Mouse (Mus musculus) erythroblast, embryonic 14.5 days (primary cell): ENCODE data around the gene Pde7b. TPM values are rescaled to one million over a fixed set of nuclear protein-coding genes. Genes with fewer than 3 reads are reported as not detected.

ENCODE experiments used
- H3K27me3 ChIP-seq: 2 replicates; pipeline ENCODE4 v1.6.1; 2012; ENCODE audit warnings: inconsistent platforms; ENCODE audit not compliant: control insufficient read depth
- H3K36me3 ChIP-seq: 2 replicates; pipeline ENCODE4 v1.6.1; 2012; ENCODE audit warnings: mild to moderate bottlenecking, inconsistent platforms; ENCODE audit not compliant: control insufficient read depth
- H3K4me1 ChIP-seq: 2 replicates; pipeline ENCODE4 v1.6.1; 2012; ENCODE audit warnings: inconsistent platforms; ENCODE audit not compliant: control insufficient read depth
- H3K4me3 ChIP-seq: replicated peaks from 2 replicates; pipeline ENCODE3; 2012; ENCODE audit warnings: moderate library complexity, mild to moderate bottlenecking, inconsistent platforms
- H3K9me3 ChIP-seq: 2 replicates; pipeline ENCODE4 v1.6.1; 2012; ENCODE audit warnings: low read length, inconsistent platforms, mixed read lengths; ENCODE audit not compliant: control insufficient read depth
- GATA1 ChIP-seq: IDR thresholded peaks from 2 replicates; pipeline ENCODE4 v1.6.1; 2012; ENCODE audit warnings: low read length, inconsistent platforms, mixed read lengths
- TAL1 ChIP-seq: IDR thresholded peaks from 3 replicates; pipeline ENCODE4 v1.6.1; 2012; ENCODE audit warnings: low read length, inconsistent platforms, mixed read lengths
- polyA plus RNA-seq: library from polyadenylated mRNA; stranded (reverse); fragments of >175 nt; gene quantifications from 2 replicates; pipeline ENCODE4 v1.2.3, GENCODE M21; 2012

Pde7b gene
- polyA plus RNA-seq, 1 experiment = not detected

GRCm38 (mm10) chr10:20495051-20495450 is 229.8 kb downstream of the Pde7b start:
- Histone ChIP-seq H3K36me3 (no peaks in the 10 kb centered on the region), H3K9me3 (no peaks in the 10 kb centered on the region), H3K4me1 (no peaks in the 10 kb centered on the region), H3K4me3 (no peak overlapping the region), H3K27me3 (no peaks in the 10 kb centered on the region)
- TF ChIP-seq GATA1 (no peak), TAL1 (no peak)

- Histone ChIP-seq H3K4me3 (no peak overlapping the region), H3K4me1 (no peaks in the 10 kb centered on the region), H3K9me3 (no peaks in the 10 kb centered on the region), H3K27me3 (no peaks in the 10 kb centered on the region), H3K36me3 (no peaks in the 10 kb centered on the region)
- TF ChIP-seq TAL1 (no peak), GATA1 (no peak)
Measured at GRCm38 (mm10) chr10:20493826-20494455, 230.9 kb downstream of the Pde7b start.

GRCm38 (mm10) chr10:20492216-20492964 is 232.5 kb downstream of the Pde7b start:
- Histone ChIP-seq H3K27me3 (no peaks in the 10 kb centered on the region), H3K36me3 (no peaks in the 10 kb centered on the region), H3K4me1 (no peaks in the 10 kb centered on the region), H3K9me3 (no peaks in the 10 kb centered on the region), H3K4me3 (no peak overlapping the region)
- no peak for TF ChIP-seq TAL1
- TF ChIP-seq GATA1 = no peak

- H3K4me3 ChIP-seq = no peak overlapping the region
- no peaks in the 10 kb centered on the region for H3K27me3 ChIP-seq
- no peak for TF ChIP-seq TAL1
- TF ChIP-seq GATA1 = no peak
- no peaks in the 10 kb centered on the region for H3K36me3 ChIP-seq
- H3K9me3 ChIP-seq = no peaks in the 10 kb centered on the region
- no peaks in the 10 kb centered on the region for H3K4me1 ChIP-seq
Measured at GRCm38 (mm10) chr10:20490775-20491174, 234.1 kb downstream of the Pde7b start.

DNA sequence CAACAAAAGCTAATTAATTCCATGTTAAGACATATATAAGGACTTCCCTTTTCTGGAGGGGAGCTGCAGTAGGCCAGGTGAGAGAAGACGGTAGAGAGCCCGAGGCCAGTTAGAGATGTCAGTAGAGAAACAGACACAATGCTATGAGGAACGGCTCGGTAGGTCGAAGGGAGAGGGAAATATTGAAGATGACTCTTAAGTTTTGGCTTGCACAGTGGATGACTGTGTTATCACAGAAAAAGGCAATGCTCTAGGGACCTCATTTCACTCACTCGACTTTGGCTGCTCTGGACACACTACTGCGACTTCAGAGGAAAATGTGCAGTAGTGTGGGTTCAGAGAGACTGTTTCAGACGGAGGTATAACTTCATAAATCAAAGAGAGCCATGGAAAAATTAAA is 234.6 kb downstream of the Pde7b start:
- Histone ChIP-seq H3K36me3 (no peaks in the 10 kb centered on the region), H3K9me3 (no peaks in the 10 kb centered on the region), H3K4me1 (no peaks in the 10 kb centered on the region), H3K27me3 (no peaks in the 10 kb centered on the region), H3K4me3 (no peak overlapping the region)
- no peak for TF ChIP-seq TAL1
- no peak for TF ChIP-seq GATA1

DNA sequence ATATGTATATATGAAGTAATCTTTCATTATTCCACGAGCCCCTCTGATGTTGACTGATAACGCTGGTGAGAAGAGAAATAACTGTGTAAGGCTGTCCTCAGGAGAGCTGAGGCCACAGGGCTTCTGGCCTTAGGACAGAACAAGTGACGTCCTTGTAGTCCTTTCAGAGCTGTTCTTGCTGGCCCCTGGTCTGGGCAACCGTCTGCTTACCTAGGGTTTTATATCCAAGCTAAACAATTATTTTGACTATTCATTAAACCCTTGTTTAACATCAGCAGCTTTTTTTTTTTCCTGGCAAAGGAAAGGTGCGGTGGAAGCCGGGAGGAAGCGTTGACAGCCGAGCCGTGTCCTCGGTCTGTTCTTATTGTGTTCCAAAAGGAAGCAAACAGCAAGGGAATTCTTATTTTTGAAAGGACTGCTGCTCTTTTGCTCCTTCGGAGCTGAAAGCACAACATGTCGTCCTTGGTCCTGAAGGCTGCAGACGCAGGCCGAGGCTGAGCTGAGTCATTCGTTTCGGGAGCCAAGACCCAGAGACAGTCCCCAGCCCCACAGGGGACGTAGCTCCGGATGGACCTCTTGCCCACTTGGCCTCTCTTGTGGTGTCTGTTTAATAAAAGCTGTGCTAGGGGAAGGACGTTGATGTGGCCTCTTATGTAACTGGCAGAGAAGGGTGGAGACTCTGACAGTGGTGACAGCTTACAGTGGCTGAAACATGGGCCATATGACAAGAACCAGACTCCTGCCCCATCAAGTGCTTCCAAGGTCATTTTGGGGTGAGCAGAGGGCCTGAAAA is 238.2 kb downstream of the Pde7b start:
- TF ChIP-seq GATA1 (no peak), TAL1 (no peak)
- Histone ChIP-seq H3K27me3 (no peaks in the 10 kb centered on the region), H3K9me3 (no peaks in the 10 kb centered on the region), H3K4me3 (no peak overlapping the region), H3K36me3 (no peaks in the 10 kb centered on the region), H3K4me1 (no peaks in the 10 kb centered on the region)

DNA sequence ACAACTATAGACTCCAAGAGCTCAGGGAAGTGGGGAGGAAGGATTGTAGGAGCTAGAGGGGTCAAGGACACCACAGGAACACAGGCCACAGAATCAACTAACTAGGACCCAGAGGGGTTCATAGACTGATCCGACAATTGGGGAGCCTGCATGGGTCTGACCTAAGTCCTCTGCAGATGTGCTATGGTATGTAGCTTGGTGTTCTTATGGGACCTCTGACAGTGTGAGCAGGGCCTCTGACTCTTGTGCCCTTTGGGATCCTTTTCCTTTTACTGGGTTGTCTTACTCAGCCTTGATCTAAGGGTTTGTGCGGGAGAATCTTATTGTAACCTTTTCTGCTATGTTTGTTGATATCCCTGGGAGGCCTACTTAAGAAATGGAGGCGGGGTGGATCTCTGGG is 239.1 kb downstream of the Pde7b start:
- Histone ChIP-seq H3K36me3 (no peaks in the 10 kb centered on the region), H3K4me1 (no peaks in the 10 kb centered on the region), H3K9me3 (no peaks in the 10 kb centered on the region), H3K27me3 (no peaks in the 10 kb centered on the region), H3K4me3 (no peak overlapping the region)
- no peak for TF ChIP-seq GATA1
- TF ChIP-seq TAL1 = no peak

DNA sequence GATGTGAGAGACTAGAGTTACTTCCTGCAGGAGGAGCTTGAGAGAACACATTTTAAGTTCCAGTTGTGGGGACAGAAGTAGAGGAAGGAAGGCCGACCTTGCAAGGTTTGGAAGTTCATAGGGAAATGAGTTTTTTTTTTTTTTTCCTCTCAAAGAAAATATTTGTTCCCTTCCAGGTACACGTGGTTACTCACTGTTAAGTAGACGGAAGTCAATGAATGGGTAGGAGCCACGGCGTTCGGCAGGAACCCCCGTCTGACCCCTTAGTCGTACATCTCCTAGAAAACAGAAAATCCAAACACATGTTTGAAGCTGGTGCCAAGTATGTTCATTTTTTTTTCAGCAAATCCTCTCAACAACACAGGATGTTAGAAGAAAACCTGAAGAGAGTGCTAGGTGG is 245.4 kb downstream of the Pde7b start:
- no peaks in the 10 kb centered on the region for H3K36me3 ChIP-seq
- no peaks in the 10 kb centered on the region for H3K9me3 ChIP-seq
- H3K4me3 ChIP-seq = no peak overlapping the region
- no peaks in the 10 kb centered on the region for H3K4me1 ChIP-seq
- no peaks in the 10 kb centered on the region for H3K27me3 ChIP-seq
- TF ChIP-seq TAL1 = no peak
- no peak for TF ChIP-seq GATA1

DNA sequence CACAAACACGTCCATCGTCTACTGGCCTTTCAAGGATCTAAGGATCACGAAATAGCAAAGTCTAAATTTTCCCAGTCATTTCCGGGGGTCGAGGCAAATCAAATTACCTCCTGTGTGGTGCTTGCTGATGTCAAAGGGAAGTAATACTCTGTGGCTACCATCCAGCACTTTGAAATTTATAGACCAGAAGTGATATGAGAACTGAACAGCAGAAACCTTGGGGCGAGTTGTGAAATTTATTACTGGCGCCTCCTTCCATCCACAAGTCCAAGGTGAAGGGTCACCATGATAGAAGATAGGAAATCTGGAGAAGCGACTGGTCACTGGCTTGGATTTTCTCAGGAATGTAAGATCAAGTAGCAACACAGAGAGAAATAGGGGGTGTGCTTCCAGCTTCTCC is 246.4 kb downstream of the Pde7b start:
- Histone ChIP-seq H3K27me3 (no peaks in the 10 kb centered on the region), H3K4me1 (no peaks in the 10 kb centered on the region), H3K36me3 (no peaks in the 10 kb centered on the region), H3K9me3 (no peaks in the 10 kb centered on the region), H3K4me3 (no peak overlapping the region)
- no peak for TF ChIP-seq GATA1
- no peak for TF ChIP-seq TAL1
